Mouse (Mus musculus) E14TG2a.4 (cell line): Measurements from ENCODE around the gene Anapc2.
A peak's percentile ranks its signal among the peaks of the same experiment; 100 is the strongest.

Experiments
- H3K27me3 ChIP-seq: 2 replicates; pipeline ENCODE4 v1.6.1; 2014; ENCODE audit warnings: low read length, control low read depth; ENCODE audit not compliant: insufficient read depth
- H3K36me3 ChIP-seq: 2 replicates; pipeline ENCODE4 v1.6.1; 2014; ENCODE audit warnings: low read length, control low read depth; ENCODE audit not compliant: insufficient read depth
- H3K4me1 ChIP-seq: replicated peaks from 2 replicates; pipeline ENCODE4 v1.6.1; 2014; ENCODE audit warnings: low read depth, low read length, control low read depth
- H3K4me3 ChIP-seq: replicated peaks from 2 replicates; pipeline ENCODE4 v1.5.1; 2014; ENCODE audit warnings: mild to moderate bottlenecking, low read length
- H3K9me3 ChIP-seq: 2 replicates; pipeline ENCODE4 v1.6.1; 2014; ENCODE audit warnings: low read length, control low read depth
- CTCF ChIP-seq: conservative IDR thresholded peaks from 2 replicates; pipeline ENCODE4 v1.5.1; 2014; ENCODE audit warnings: low read length
- NANOG ChIP-seq: IDR thresholded peaks from 2 replicates; pipeline ENCODE4 v1.6.1; 2014; ENCODE audit warnings: borderline replicate concordance, low read length, mixed read lengths
- POU5F1 ChIP-seq: IDR thresholded peaks from 2 replicates; pipeline ENCODE4 v1.6.1; 2014; ENCODE audit warnings: low read length, borderline replicate concordance

Anapc2 gene

GRCm38 (mm10) chr2:25236614-25237013 is 35.7 kb upstream of the Anapc2 start, which contains the start of gene Rnf224:
Gene Rnf224, minus strand, starts transcription at chr2:25236787.
- Histone ChIP-seq H3K27me3 (peaks cover 13% of the 10 kb centered on the region), H3K9me3 (no peaks in the 10 kb centered on the region), H3K4me3 (peak within 1 kb of the TSS; percentile 27; the same call in 1 of the 2 replicates), H3K4me1 (peaks cover 91% of the 10 kb centered on the region), H3K36me3 (no peaks in the 10 kb centered on the region)
- TF ChIP-seq CTCF (no peak), NANOG (no peak), POU5F1 (no peak)

- TF ChIP-seq NANOG (no peak), CTCF (no peak), POU5F1 (no peak)
- H3K4me3 ChIP-seq, result 0 out of 2 replicates have a peak overlapping the region, but pooled peaks have one; percentile 7
- H3K4me1 ChIP-seq, result peaks cover 84% of the 10 kb centered on the region
- H3K27me3 ChIP-seq, result peaks cover 17% of the 10 kb centered on the region
- H3K9me3 ChIP-seq, result no peaks in the 10 kb centered on the region
- H3K36me3 ChIP-seq, result no peaks in the 10 kb centered on the region
Measured at GRCm38 (mm10) chr2:25237522-25237921, 34.8 kb upstream of the Anapc2 start.

- no peaks in the 10 kb centered on the region for H3K36me3 ChIP-seq
- no peak for TF ChIP-seq CTCF
- no peak for TF ChIP-seq NANOG
- TF ChIP-seq POU5F1, result no peak
Measured at GRCm38 (mm10) chr2:25238106-25238505, 34.2 kb upstream of the Anapc2 start.

GRCm38 (mm10) chr2:25239766-25240165 is 32.5 kb upstream of the Anapc2 start:
- Histone ChIP-seq H3K36me3 (peaks cover 10% of the 10 kb centered on the region), H3K4me3 (no peak overlapping the region), H3K27me3 (peaks cover 17% of the 10 kb centered on the region), H3K4me1 (peaks cover 88% of the 10 kb centered on the region), H3K9me3 (no peaks in the 10 kb centered on the region)
- TF ChIP-seq NANOG (no peak), CTCF (no peak), POU5F1 (no peak)

More at GRCm38 (mm10) chr2:25238106-25238505, 34.2 kb upstream of the Anapc2 start:
- Histone ChIP-seq H3K4me1 (peaks cover 85% of the 10 kb centered on the region), H3K4me3 (no peak overlapping the region), H3K27me3 (peaks cover 21% of the 10 kb centered on the region), H3K9me3 (no peaks in the 10 kb centered on the region)

GRCm38 (mm10) chr2:25240310-25240709 is 32.0 kb upstream of the Anapc2 start:
- H3K36me3 ChIP-seq, result peaks cover 16% of the 10 kb centered on the region
- H3K9me3 ChIP-seq, result no peaks in the 10 kb centered on the region
- H3K4me3 ChIP-seq, result peak overlapping the region; percentile 78
- H3K27me3 ChIP-seq, result peaks cover 17% of the 10 kb centered on the region
- TF ChIP-seq NANOG (no peak), CTCF (no peak), POU5F1 (no peak)
- H3K4me1 ChIP-seq, result peaks cover 85% of the 10 kb centered on the region

- TF ChIP-seq NANOG (no peak), POU5F1 (no peak), CTCF (no peak)
- Histone ChIP-seq H3K9me3 (no peaks in the 10 kb centered on the region), H3K4me3 (peak overlapping the region; percentile 78), H3K36me3 (peaks cover 21% of the 10 kb centered on the region), H3K4me1 (peaks cover 85% of the 10 kb centered on the region), H3K27me3 (peaks cover 15% of the 10 kb centered on the region)
Measured at GRCm38 (mm10) chr2:25240723-25241437, 31.4 kb upstream of the Anapc2 start.

- Histone ChIP-seq H3K9me3 (no peaks in the 10 kb centered on the region), H3K27me3 (peaks cover 15% of the 10 kb centered on the region), H3K36me3 (peaks cover 27% of the 10 kb centered on the region), H3K4me3 (peak overlapping the region; percentile 78), H3K4me1 (peaks cover 85% of the 10 kb centered on the region)
- TF ChIP-seq CTCF (no peak), NANOG (no peak), POU5F1 (no peak)
Measured at GRCm38 (mm10) chr2:25241438-25241775, 30.9 kb upstream of the Anapc2 start.

GRCm38 (mm10) chr2:25242101-25242506 is 30.2 kb upstream of the Anapc2 start, which contains the start of the genes Rnf208 and Cysrt1:
Gene Rnf208, plus strand, starts transcription at chr2:25242255.
Gene Cysrt1, minus strand, starts transcription at chr2:25242452.
- H3K9me3 ChIP-seq, result no peaks in the 10 kb centered on the region
- peaks cover 15% of the 10 kb centered on the region for H3K27me3 ChIP-seq
- TF ChIP-seq CTCF (no peak), NANOG (no peak), POU5F1 (no peak)
- H3K4me1 ChIP-seq, result peaks cover 85% of the 10 kb centered on the region
- H3K4me3 ChIP-seq, result peak within 1 kb of the TSS; percentile 78
- H3K36me3 ChIP-seq, result peaks cover 34% of the 10 kb centered on the region

- TF ChIP-seq POU5F1, result no peak
- no peak for TF ChIP-seq NANOG
- TF ChIP-seq CTCF, result no peak
- peaks cover 15% of the 10 kb centered on the region for H3K27me3 ChIP-seq
- peak overlapping the region; percentile 78; the same call in 1 of the 2 replicates for H3K4me3 ChIP-seq
- peaks cover 46% of the 10 kb centered on the region for H3K36me3 ChIP-seq
- H3K4me1 ChIP-seq, result peaks cover 85% of the 10 kb centered on the region
- H3K9me3 ChIP-seq, result no peaks in the 10 kb centered on the region
Measured at GRCm38 (mm10) chr2:25243342-25243741, 28.9 kb upstream of the Anapc2 start.
